ENCODE assay signal across 21 mouse cellular contexts in genomic region chr10:5336394-5336793, GRCm38 (mm10).
DNase-seq lines count a peak whose midpoint lies in the region; ATAC-seq and TF ChIP-seq lines count a peak whose summit lies in the region.
"Had no signal": no experiment of that assay in that cellular context is flagged by ENCODE, and none has a peak within 500 bp of the region (broad histone marks: within the 10 kb centered on the region; RNA-seq: fewer than 3 reads in every experiment).

No protein-coding gene starts in this region.

- no peak for DNase-seq in heart, adult 2 months
- no peak for DNase-seq in heart, postnatal 4 days
- DNase-seq in liver, adult 2 months (ENCODE audit: extremely low read depth, low read depth, low spot score): peak; percentile 5
- no peak for DNase-seq in liver, embryonic 11.5 days (ENCODE audit: low spot score)
- DNase-seq in CH12.LX (ENCODE audit: extremely low read depth): peak; percentile 7
- DNase-seq in embryo, embryonic 9.5 days (ENCODE audit: extremely low spot score): no peak
- no peak for DNase-seq in heart, postnatal 36 days
- DNase-seq: adrenal gland, postnatal 25 days; cerebellum, adult 11 months; cerebellum, postnatal 14 days; embryo, embryonic 11 days; kidney, postnatal 4 days; right cerebral cortex, postnatal 4 days; thymus, postnatal 25 days had no signal

- no peaks in the 10 kb centered on the region for H3K79me2 ChIP-seq in heart, adult 2 months (replicated peaks; ENCODE audit: control insufficient read depth, insufficient read depth, low read length)
- no peaks in the 10 kb centered on the region for H3K79me2 ChIP-seq in liver, adult 2 months (ENCODE audit: control insufficient read depth, insufficient read depth, low read length)
- no peaks in the 10 kb centered on the region for H3K79me2 ChIP-seq in CH12.LX (replicated peaks; ENCODE audit: control insufficient read depth, extremely low read depth, insufficient read depth, poor library complexity, severe bottlenecking)

- intact Hi-C loops in heart, adult 2 months (cut with DNase I): no loop called here
- intact Hi-C loops in heart, postnatal 36 days (cut with DNase I): no loop called here

- no peak for TF ChIP-seq EP300 in heart, adult 2 months (IDR thresholded peaks at IDR 0.05; ENCODE audit: insufficient read depth, low read depth, low read length)
- TF ChIP-seq EP300 in CH12.LX (IDR thresholded peaks at IDR 0.05; ENCODE audit: low read length): no peak

- dilution Hi-C loops in CH12.LX (cut with MboI; ENCODE audit: extremely low pct_ligation_motif_present, extremely low pct_unique_long_range_greater_than_20kb, low sequenced_read_pairs): no loop called here

- TF ChIP-seq POLR2A in heart, adult 2 months (IDR thresholded peaks at IDR 0.05; ENCODE audit: insufficient read depth, low read depth, low read length): no peak
- TF ChIP-seq POLR2A in liver, adult 2 months (IDR thresholded peaks at IDR 0.05; ENCODE audit: extremely low read depth, insufficient read depth, low read length): no peak
- TF ChIP-seq POLR2A in CH12.LX (IDR thresholded peaks at IDR 0.05; ENCODE audit: low read depth, low read length): no peak

- in situ Hi-C loops in CH12.LX (cut with MboI; ENCODE audit: low pct_ligation_motif_present, low pct_unique_long_range_greater_than_20kb, low sequenced_read_pairs): no loop called here

- no peak overlapping the region for H3K27ac ChIP-seq in heart, adult 2 months
- H3K27ac ChIP-seq in liver, adult 2 months (replicated peaks; ENCODE audit: insufficient read depth, low read depth, low read length): no peak overlapping the region
- H3K27ac ChIP-seq in liver, embryonic 11.5 days (ENCODE audit: low read depth, low read length): no peak overlapping the region
- H3K27ac ChIP-seq in CH12.LX (ENCODE audit: insufficient read depth, low read depth): no peak overlapping the region
- H3K27ac ChIP-seq: embryonic facial prominence, embryonic 15.5 days; limb, embryonic 13.5 days; lung, embryonic 15.5 days had no signal

- H3K36me3 ChIP-seq in heart, adult 2 months (ENCODE audit: control insufficient read depth, insufficient read depth, low read length): no peaks in the 10 kb centered on the region
- no peaks in the 10 kb centered on the region for H3K36me3 ChIP-seq in liver, adult 2 months (ENCODE audit: control insufficient read depth, insufficient read depth, low read length)
- H3K36me3 ChIP-seq in liver, embryonic 11.5 days (ENCODE audit: control insufficient read depth, insufficient read depth, low read length): no peaks in the 10 kb centered on the region
- no peaks in the 10 kb centered on the region for H3K36me3 ChIP-seq in CH12.LX (replicated peaks in 1 of 2; ENCODE audit: control insufficient read depth in 1 of 2, insufficient read depth in 1 of 2, low read length in 1 of 2)
- H3K36me3 ChIP-seq: embryonic facial prominence, embryonic 15.5 days; heart, embryonic 12.5 days; limb, embryonic 13.5 days; lung, embryonic 15.5 days had no signal

- no peaks in the 10 kb centered on the region for H3K4me1 ChIP-seq in heart, adult 2 months (ENCODE audit: control insufficient read depth, insufficient read depth, low read length)
- no peaks in the 10 kb centered on the region for H3K4me1 ChIP-seq in liver, adult 2 months (ENCODE audit: control insufficient read depth, insufficient read depth, low read length)
- no peaks in the 10 kb centered on the region for H3K4me1 ChIP-seq in liver, embryonic 11.5 days (replicated peaks; ENCODE audit: control insufficient read depth, insufficient read depth, low read length)
- no peaks in the 10 kb centered on the region for H3K4me1 ChIP-seq in CH12.LX (ENCODE audit: control insufficient read depth in 1 of 2, insufficient read depth in 2 of 2)
- H3K4me1 ChIP-seq: embryonic facial prominence, embryonic 15.5 days; heart, embryonic 12.5 days; limb, embryonic 13.5 days; lung, embryonic 15.5 days had no signal

- ATAC-seq in liver, embryonic 11.5 days (replicated peaks; ENCODE audit: low FRiP score): no peak
- ATAC-seq in granulocyte monocyte progenitor cell, adult 5-6 weeks (replicated peaks; ENCODE audit: poor library complexity, severe bottlenecking): peak; percentile 44; the same call in 1 of the 2 replicates
- ATAC-seq: forebrain, embryonic 16.5 days; midbrain, embryonic 16.5 days had no signal

- no peaks in the 10 kb centered on the region for H3K9me3 ChIP-seq in liver, embryonic 11.5 days (ENCODE audit: control insufficient read depth, low read length)
- H3K9me3 ChIP-seq in CH12.LX (replicated peaks; ENCODE audit: low read length): no peaks in the 10 kb centered on the region
- H3K9me3 ChIP-seq: embryonic facial prominence, embryonic 15.5 days; heart, embryonic 12.5 days; limb, embryonic 13.5 days; lung, embryonic 15.5 days had no signal

- TF ChIP-seq CTCF in heart, adult 2 months (IDR thresholded peaks at IDR 0.05): peak; percentile 57
- no peak for TF ChIP-seq CTCF in liver, adult 2 months (IDR thresholded peaks at IDR 0.05; ENCODE audit: low read depth, low read length)
- TF ChIP-seq CTCF in CH12.LX (conservative IDR thresholded peaks at IDR 0.05 in 1 of 2, IDR thresholded peaks at IDR 0.05 in 1 of 2; ENCODE audit: low read depth in 2 of 2, low read length in 2 of 2): peak in 1 of 2 experiments; percentile 51; a peak in 2 of 4 replicates

- no peak overlapping the region for H3K4me3 ChIP-seq in heart, adult 2 months
- H3K4me3 ChIP-seq in liver, adult 2 months (ENCODE audit: insufficient read depth, low read depth, low read length): no peak overlapping the region
- H3K4me3 ChIP-seq in liver, embryonic 11.5 days (ENCODE audit: low read depth, low read length): no peak overlapping the region
- no peak overlapping the region for H3K4me3 ChIP-seq in CH12.LX (replicated peaks in 1 of 3; ENCODE audit: low read depth in 2 of 3, low read length in 2 of 3, poor library complexity in 1 of 3)
- H3K4me3 ChIP-seq: embryonic facial prominence, embryonic 15.5 days; heart, embryonic 12.5 days; limb, embryonic 13.5 days; lung, embryonic 15.5 days had no signal

- no peaks in the 10 kb centered on the region for H3K27me3 ChIP-seq in heart, adult 2 months (ENCODE audit: control insufficient read depth, insufficient read depth, low read length)
- no peaks in the 10 kb centered on the region for H3K27me3 ChIP-seq in liver, adult 2 months (ENCODE audit: control insufficient read depth, insufficient read depth, low read length)
- H3K27me3 ChIP-seq in liver, embryonic 11.5 days (replicated peaks; ENCODE audit: control insufficient read depth, insufficient read depth, low read length): no peaks in the 10 kb centered on the region
- H3K27me3 ChIP-seq in CH12.LX (replicated peaks): no peaks in the 10 kb centered on the region
- H3K27me3 ChIP-seq: embryonic facial prominence, embryonic 15.5 days; heart, embryonic 12.5 days; limb, embryonic 13.5 days; lung, embryonic 15.5 days had no signal

- TF ChIP-seq RAD21 in CH12.LX (IDR thresholded peaks at IDR 0.05; ENCODE audit: low read depth, low read length): peak; percentile 35

- no peak overlapping the region for H3K9ac ChIP-seq in heart, adult 2 months (ENCODE audit: low read depth, low read length)
- no peak overlapping the region for H3K9ac ChIP-seq in liver, adult 2 months (ENCODE audit: low read depth, low read length)
- H3K9ac ChIP-seq in liver, embryonic 11.5 days (ENCODE audit: low read depth, low read length): no peak overlapping the region
- H3K9ac ChIP-seq in CH12.LX (ENCODE audit: insufficient read depth, low read depth): no peak overlapping the region
- H3K9ac ChIP-seq: embryonic facial prominence, embryonic 15.5 days; heart, embryonic 12.5 days; limb, embryonic 13.5 days; lung, embryonic 15.5 days had no signal

- H3K4me2 ChIP-seq in liver, embryonic 11.5 days: no peak overlapping the region
- no peak overlapping the region for H3K4me2 ChIP-seq in CH12.LX (ENCODE audit: insufficient read depth, low read depth, poor library complexity, severe bottlenecking)
- H3K4me2 ChIP-seq: embryonic facial prominence, embryonic 15.5 days; heart, embryonic 12.5 days; limb, embryonic 13.5 days; lung, embryonic 15.5 days had no signal

TF ChIP-seq in CH12.LX, 34 proteins besides CTCF, POLR2A, EP300 and RAD21:
- TF ChIP-seq POLR2AphosphoS2 (IDR thresholded peaks at IDR 0.05; ENCODE audit: low read depth, low read length) (no peak), SMC3 (IDR thresholded peaks at IDR 0.05; ENCODE audit: low read depth, low read length) (peak; percentile 24)
TF ChIP-seq in CH12.LX: peak in this region for 1.

Comparison
In these comparisons a context has a peak if more than half of its experiments do, and no peak if none do; other contexts are left out.
1. DNase-seq: peak in liver, adult 2 months (single experiment) and CH12.LX (single experiment); none in heart, adult 2 months (0 of 2), heart, postnatal 4 days (single experiment), liver, embryonic 11.5 days (single experiment), embryo, embryonic 9.5 days (single experiment) and heart, postnatal 36 days (0 of 2).